Mouse (Mus musculus): ENCODE data around the gene Hipk3.

DNA sequence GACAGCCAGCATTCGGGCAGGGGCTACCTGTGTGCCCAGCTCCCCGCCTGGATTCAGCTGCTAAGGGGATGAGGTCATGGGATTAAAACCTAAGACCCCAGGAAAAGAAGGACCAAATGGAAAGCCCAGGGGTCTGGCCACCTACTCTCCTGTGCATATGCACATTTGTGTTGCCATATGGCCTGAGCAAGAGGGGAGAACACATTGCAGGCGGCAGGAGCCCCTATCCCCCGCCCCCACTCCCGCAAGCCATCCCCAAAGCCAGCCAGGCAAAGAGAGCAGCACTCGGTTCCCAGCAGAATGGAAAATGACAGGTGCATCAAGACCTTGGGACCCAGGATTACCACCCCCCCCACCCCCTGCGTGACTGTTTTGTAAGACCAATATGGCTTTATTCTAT lies 114.9 kb downstream of the Hipk3 start:
- TF ChIP-seq POLR2A (IDR thresholded peaks at IDR 0.05; ENCODE audit: extremely low read depth, insufficient read depth, low read length) (no peak), CTCF (IDR thresholded peaks at IDR 0.05; ENCODE audit: extremely low read depth, insufficient read depth, low read length) (no peak)

Measured in cortical plate, adult 2 months (tissue).